8 mouse cellular contexts compared by ENCODE assay signal in the genomic region with DNA sequence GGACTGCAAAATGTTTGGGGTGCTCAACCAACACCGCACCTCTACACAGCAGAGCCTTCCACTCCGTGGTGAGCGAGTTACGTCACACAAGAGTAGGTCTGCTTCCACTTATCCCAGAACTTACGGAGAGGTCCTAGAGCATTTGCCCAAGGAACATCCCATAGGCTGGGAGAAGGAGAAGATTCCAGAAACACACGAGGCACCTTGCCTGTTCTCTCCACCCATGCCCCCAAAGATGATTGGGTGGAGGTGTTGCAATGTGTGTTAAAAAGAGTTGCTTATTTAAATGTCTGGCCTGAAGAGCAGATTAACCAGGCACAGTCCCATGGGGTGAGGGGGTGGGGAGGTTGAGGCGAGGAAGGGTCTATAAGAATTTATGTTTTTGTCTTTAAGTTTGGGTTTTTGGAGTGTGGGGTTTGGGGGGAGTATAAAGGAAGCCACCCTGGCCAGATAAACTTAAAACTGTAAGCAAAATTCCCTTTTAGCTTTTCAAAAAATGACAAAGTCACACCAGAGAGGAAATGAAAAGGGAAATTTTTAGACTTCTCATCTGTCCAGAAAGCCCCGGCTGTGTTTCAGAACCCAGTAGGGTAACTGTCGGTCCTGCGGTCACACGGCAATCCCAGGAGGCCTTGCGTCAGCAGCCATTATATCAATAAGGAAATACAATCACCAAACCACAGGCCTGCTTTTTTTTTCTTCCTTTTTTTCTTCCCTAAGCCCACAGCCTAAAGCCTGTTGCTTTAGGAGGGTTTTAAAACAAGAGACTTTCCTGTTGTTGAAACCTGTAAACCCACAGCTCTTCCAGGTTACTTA.
DNase-seq lines count a peak whose midpoint lies in the region; ATAC-seq lines count a peak whose summit lies in the region.

No protein-coding gene starts in this region.

- H3K4me3 ChIP-seq in heart, embryonic 16.5 days (ENCODE audit: low read length), result no peak overlapping the region
- H3K4me3 ChIP-seq in limb, embryonic 11.5 days (ENCODE audit: low read depth, low read length), result no peak overlapping the region

- no peak overlapping the region for H3K4me2 ChIP-seq in heart, embryonic 16.5 days (ENCODE audit: low read depth, low read length)
- H3K4me2 ChIP-seq in limb, embryonic 11.5 days (ENCODE audit: low read depth, severe bottlenecking), result no peak overlapping the region

- peaks cover 76% of the 10 kb centered on the region for H3K4me1 ChIP-seq in heart, embryonic 16.5 days (ENCODE audit: control insufficient read depth, insufficient read depth, low read length)
- peaks cover 19% of the 10 kb centered on the region for H3K4me1 ChIP-seq in limb, embryonic 11.5 days (ENCODE audit: control insufficient read depth, insufficient read depth, low read length)

- peak; percentile 42 for DNase-seq in adrenal gland, adult 2 months
- no peak for DNase-seq in adrenal gland, adult 8-10 months
- DNase-seq in T-cell, adult 2 months (ENCODE audit: low spot score), result peak; percentile 91
- DNase-seq in limb, embryonic 11.5 days (ENCODE audit: low spot score), result no peak
- DNase-seq in monocyte, adult 2 months (ENCODE audit: low read depth in 1 of 2, low spot score in 2 of 2), result peak; percentile 78 to 82
- DNase-seq in cerebellum, adult 9-11 months, result no peak
- no peak for DNase-seq in right cerebral cortex, postnatal 36 days (ENCODE audit: low spot score in 2 of 2)

- 69% methylated on average over 12 of the region's 12 CpGs for WGBS in heart, embryonic 16.5 days
- WGBS in limb, embryonic 11.5 days, result 68% methylated on average over 12 of the region's 12 CpGs

- no peaks in the 10 kb centered on the region for H3K36me3 ChIP-seq in heart, embryonic 16.5 days (ENCODE audit: control insufficient read depth, insufficient read depth)
- no peaks in the 10 kb centered on the region for H3K36me3 ChIP-seq in limb, embryonic 11.5 days (ENCODE audit: control insufficient read depth, insufficient read depth, low read length)

- no peaks in the 10 kb centered on the region for H3K27me3 ChIP-seq in heart, embryonic 16.5 days (ENCODE audit: control insufficient read depth, insufficient read depth, low read length)
- no peaks in the 10 kb centered on the region for H3K27me3 ChIP-seq in limb, embryonic 11.5 days (ENCODE audit: control insufficient read depth, insufficient read depth, low read length)

- peak overlapping the region; percentile 92 for H3K27ac ChIP-seq in heart, embryonic 16.5 days (ENCODE audit: low read length)
- H3K27ac ChIP-seq in limb, embryonic 11.5 days (replicated peaks; ENCODE audit: low read depth, low read length), result peak overlapping the region; percentile 70

- no peak for ATAC-seq in heart, embryonic 16.5 days (replicated peaks; ENCODE audit: extremely low read depth, insufficient read depth, low FRiP score)
- no peak for ATAC-seq in limb, embryonic 11.5 days (ENCODE audit: insufficient number of reproducible peaks, low FRiP score, low TSS enrichment, low read depth)

- peak overlapping the region; percentile 56; the same call in 1 of the 2 replicates for H3K9ac ChIP-seq in heart, embryonic 16.5 days (ENCODE audit: low read length)
- H3K9ac ChIP-seq in limb, embryonic 11.5 days (ENCODE audit: low read length), result no peak overlapping the region

- H3K9me3 ChIP-seq in heart, embryonic 16.5 days (replicated peaks; ENCODE audit: control insufficient read depth, low read length), result no peaks in the 10 kb centered on the region
- H3K9me3 ChIP-seq in limb, embryonic 11.5 days (ENCODE audit: control insufficient read depth, low read length), result no peaks in the 10 kb centered on the region

Comparison
In these comparisons a context has a peak if more than half of its experiments do, and no peak if none do; other contexts are left out.
1. DNase-seq: peak in adrenal gland, adult 2 months (single experiment), T-cell, adult 2 months (single experiment) and monocyte, adult 2 months (2 of 2); none in adrenal gland, adult 8-10 months (single experiment), limb, embryonic 11.5 days (single experiment), cerebellum, adult 9-11 months (single experiment) and right cerebral cortex, postnatal 36 days (0 of 2).